Mouse (Mus musculus): ENCODE data around the gene H13.

H13 gene

DNA sequence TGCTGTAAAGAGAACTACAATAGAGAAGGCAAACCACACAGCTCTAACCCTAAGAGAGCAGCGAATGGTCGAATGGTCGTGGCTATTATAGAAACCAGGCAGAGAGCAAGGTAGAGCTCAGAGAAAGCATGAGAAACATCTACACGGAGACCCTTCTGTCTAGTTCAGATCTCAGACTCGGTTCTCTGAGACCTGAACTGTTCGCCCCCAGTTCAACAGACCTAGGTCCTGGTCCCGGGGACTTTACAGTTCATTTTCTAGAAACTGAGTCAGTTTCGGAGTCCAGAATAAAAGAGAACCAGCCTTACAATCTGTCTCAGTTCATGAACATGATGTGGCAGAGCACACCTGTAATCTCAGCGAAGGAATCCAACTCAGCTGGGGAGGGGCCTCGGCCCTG is 65.2 kb downstream of the H13 start:
- no peak for DNase-seq (ENCODE audit: low spot score in 2 of 2)

DNA sequence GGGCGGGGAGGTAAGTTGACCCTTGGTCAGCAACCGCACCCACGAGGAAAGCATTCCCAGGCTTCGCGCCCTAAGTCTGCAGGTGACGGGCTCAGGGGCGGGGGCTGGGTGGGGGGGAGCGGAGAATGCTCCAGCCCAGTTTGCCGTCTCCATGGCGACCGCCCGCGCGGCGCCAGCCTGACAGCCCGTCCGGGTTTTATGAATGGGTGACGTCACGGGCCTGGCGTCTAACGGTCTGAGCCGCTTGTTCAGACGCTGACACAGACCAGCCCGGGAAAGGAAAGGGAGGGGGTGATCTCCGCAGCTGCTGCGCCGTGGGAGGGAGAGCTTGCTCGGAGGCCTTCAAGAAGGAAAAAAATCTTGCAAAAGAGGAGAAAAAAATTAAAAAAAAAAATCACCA is 65.7 kb downstream of the H13 start:
- DNase-seq (ENCODE audit: low spot score in 2 of 2), result peak; percentile 94

DNA sequence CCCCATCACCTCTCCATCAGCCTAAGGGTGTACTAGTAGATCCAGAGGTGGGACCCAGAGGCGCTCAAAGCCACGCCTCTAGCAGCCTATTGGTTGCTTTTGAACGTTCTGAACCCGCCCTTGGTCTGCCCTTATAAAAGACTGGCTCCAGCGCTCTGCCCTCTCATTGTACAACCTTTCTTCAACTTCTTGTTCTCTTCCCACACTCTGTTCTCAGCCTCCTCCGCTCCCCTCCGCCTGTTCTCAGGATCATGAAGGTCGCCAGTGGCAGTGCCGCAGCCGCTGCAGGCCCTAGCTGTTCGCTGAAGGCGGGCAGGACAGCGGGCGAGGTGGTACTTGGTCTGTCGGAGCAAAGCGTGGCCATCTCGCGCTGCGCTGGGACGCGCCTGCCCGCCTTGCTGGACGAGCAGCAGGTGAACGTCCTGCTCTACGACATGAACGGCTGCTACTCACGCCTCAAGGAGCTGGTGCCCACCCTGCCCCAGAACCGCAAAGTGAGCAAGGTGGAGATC is 66.9 kb downstream of the H13 start, which contains the start of gene Id1:
Id1 (plus strand) TSS at position 162 of the 512 bp plus-strand sequence.
- peak; percentile 64 to 68 for DNase-seq (ENCODE audit: low spot score in 2 of 2)

DNA sequence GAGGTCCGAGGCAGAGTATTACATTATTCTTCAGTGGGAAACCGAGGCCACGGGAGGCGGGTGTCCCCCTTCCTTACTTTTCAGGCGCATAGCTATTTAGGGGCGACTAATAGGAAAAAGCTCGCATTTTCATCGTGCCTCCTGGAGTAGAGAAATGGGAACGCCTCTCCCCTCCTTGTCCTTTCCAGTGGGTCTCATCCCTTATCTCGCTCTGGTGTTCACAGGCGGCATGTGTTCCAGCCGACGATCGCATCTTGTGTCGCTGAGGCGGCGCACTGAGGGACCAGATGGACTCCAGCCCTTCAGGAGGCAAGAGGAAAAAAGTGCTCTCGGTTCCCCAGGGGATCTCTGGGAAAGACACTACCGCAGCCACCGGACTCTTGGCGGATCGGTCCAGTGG is 67.5 kb downstream of the H13 start:
- no peak for DNase-seq (ENCODE audit: low spot score in 2 of 2)

GRCm38 (mm10) chr2:152737306-152738221 is 68.3 kb downstream of the H13 start:
- DNase-seq (ENCODE audit: low spot score in 2 of 2), result no peak

- DNase-seq (ENCODE audit: low spot score in 2 of 2), result no peak
Observed at GRCm38 (mm10) chr2:152738341-152738740, 69.1 kb downstream of the H13 start.

- DNase-seq (ENCODE audit: low spot score in 2 of 2), result peak in 1 of 2 experiments; percentile 35
Observed at GRCm38 (mm10) chr2:152739031-152739841, 70.0 kb downstream of the H13 start.

- no peak for DNase-seq (ENCODE audit: low spot score in 2 of 2)
Observed at GRCm38 (mm10) chr2:152739842-152740260, 70.6 kb downstream of the H13 start.

DNA sequence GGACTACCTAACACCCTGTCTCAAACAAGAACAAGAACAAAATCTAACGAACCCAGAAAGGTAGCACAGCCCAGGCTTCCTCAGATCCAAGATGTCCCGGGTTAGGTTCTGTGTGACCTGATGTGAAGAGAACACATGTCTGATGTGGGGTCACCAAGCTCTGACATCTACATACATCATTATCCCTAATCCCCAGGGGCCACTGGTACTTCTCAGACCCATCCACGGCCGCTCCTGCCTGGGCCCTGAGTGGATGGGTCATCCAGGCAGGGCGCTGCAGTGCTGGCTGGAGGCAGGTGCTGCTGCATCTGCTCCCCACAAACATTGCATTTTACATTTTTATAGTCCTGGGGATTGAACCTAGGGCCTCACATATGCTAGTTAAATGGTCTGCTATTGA is 71.2 kb downstream of the H13 start:
- DNase-seq (ENCODE audit: low spot score in 2 of 2), result no peak

GRCm38 (mm10) chr2:152741153-152742041 is 72.1 kb downstream of the H13 start:
- DNase-seq (ENCODE audit: low spot score in 2 of 2), result no peak

DNA sequence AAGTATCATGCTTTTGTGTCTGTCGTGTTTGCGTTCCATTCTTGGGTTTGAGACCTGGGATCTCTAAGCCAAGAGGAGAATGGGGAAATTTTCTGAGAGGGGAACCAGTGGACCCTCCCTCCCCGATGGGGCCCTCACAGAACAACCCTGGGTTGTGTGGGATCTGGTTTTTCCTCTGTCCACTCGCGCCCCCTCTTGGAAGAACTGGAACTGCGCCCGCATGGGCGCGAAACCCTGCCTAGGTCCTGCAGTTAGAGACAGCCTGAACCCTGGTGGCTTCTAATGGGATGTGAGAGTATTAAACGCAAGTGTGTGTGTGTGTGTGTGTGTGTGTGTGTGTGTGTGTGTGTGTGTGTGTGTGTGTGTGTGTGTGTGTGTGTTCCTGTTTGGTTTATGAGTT is 73.2 kb downstream of the H13 start:
- DNase-seq (ENCODE audit: low spot score in 2 of 2), result peak in 1 of 2 experiments; percentile 44

DNA sequence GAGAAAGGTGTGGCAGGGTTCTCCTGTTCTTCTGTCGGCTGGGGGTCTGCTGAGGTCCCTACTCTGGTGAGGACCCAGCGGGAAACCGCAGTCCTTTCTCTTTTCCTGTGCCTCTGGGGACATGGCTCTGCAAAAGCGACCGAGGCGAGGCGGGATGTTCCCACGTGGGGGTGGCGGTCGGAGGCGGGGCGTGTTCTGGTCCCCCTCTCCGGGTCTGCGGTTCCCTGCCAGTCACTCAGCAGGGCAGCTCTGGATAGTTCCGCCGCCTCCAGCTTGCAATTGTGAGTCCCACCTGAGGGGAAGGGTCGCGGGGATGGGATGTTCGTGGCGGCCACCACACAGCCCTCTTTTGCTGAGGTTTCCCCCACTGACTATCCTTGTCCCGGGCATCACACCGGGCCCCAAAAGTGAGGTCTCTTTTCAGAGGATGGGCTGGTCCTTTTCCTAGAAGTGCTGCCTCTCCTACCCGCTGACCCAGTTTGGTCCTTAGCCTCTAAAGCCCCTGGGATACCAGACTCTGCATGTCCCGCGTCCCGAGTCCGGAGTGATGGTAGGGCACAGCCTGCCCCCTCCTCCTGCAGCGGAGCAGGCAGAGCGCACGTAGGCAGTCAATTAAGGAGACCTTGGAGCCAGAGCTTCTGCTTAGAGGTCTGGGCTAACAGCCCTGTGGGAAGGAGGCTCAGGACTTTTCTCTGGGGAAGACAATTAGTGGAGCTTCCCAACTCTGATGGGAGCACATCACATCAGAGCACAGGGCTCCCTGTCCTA is 84.9 kb downstream of the H13 start, which contains the start of gene Cox4i2:
Cox4i2 (plus strand) TSS at position 230 of the 768 bp plus-strand sequence.
- DNase-seq (ENCODE audit: low spot score in 2 of 2), result no peak

DNA sequence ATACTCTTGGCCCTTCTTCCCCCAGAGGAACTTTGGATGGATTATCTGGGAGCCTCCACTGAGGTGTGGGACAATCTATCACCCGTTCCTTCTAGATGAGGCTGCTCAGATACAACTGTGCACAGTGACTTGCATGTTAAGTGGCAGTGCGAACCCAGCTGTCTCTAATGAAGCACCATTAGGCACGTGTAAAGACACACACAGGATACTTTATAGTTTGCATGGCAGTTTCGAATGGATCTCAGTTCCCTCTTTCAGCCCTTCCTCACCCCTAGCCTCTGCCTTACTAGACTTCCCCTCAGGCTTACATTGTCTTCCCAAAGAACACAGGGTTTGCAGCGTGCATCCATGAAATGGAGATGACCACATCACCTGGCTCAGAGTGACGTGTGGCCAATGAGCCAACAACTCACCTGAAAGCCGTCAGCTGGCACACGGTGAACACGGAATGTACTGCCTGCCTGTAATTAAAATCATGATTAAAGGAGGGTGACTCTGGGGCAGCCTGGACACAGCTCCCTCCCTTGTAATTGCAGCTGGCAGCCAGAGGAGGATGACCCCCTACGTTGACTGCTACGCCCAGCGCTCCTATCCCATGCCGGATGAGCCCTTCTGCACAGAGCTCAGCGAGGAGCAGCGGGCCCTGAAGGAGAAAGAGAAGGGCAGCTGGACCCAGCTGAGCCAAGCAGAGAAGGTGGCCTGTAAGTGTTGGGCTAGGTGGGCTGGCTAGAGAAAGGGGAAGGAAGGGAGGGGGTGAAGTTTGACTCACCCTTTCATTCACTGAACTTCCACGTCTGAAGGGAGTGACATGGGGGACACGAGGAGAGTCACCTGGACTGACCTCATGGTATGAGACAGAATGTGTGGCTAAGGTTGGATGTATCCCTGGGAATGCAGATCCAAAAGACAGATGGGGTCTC is 87.5 kb downstream of the H13 start:
- DNase-seq (ENCODE audit: low spot score in 2 of 2), result no peak

DNA sequence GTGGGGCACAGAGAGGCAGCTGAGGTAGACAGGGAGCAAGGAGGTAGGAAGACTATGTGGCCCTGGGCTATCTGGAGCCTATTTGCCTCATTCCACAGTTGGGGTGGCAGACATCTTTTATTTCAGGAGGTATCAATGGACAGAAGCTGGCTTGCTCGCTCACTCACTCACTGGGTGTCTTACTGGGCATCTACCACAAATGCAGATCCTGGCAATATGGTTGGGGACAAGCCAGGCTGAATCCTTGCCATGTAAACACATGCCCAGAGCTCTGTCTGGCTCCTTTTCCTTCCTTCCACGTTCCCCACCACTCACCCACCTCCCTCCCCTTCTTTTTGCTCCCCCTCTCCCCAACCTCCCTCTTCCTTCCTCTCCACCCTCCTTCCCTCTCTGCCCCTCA is 88.2 kb downstream of the H13 start:
- DNase-seq (ENCODE audit: low spot score in 2 of 2), result no peak
